Mouse (Mus musculus) adrenal gland, postnatal 14 days (tissue): ENCODE results near the gene Adar. TPM values are rescaled to one million over a fixed set of nuclear protein-coding genes. Genes with fewer than 3 reads are reported as not detected.

ENCODE experiments used
- DNase-seq: peaks from one replicate; pipeline ENCODE4 v3.0.0; 2021; ENCODE audit warnings: mixed read lengths
- total RNA-seq: library from RNA; stranded (reverse); gene quantifications from 2 replicates; pipeline ENCODE4 v1.2.3, GENCODE M21; 2021

The Adar gene
- total RNA-seq, 1 experiment from 2014 or later: 20.8 TPM

- peak; percentile 93 for DNase-seq
Measured at GRCm38 (mm10) chr3:89730350-89731331, 15.8 kb downstream of the Adar start.

GRCm38 (mm10) chr3:89732091-89732490 is 17.3 kb downstream of the Adar start:
- DNase-seq: no peak

DNA sequence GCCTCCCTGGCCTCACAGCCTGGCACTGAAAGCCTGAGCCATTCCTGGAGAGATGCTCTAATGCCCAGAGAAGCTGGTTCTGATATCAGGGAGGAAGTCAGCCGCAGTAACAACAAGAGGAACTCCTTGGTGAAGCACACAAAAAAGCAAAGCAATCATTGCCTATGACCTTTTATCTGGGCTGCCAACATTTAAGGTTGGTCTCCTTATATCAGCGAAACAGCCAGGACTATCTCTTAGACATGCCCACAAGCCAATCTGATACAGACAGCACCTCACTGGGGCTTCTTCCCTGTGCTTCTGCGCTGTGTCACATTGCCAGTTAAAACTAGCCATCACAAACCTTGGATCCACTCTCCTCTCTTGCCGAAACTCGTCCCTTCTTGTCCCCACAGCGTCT is 23.7 kb downstream of the Adar start:
- no peak for DNase-seq

GRCm38 (mm10) chr3:89752307-89752706 is 37.5 kb downstream of the Adar start:
- DNase-seq: no peak

DNA sequence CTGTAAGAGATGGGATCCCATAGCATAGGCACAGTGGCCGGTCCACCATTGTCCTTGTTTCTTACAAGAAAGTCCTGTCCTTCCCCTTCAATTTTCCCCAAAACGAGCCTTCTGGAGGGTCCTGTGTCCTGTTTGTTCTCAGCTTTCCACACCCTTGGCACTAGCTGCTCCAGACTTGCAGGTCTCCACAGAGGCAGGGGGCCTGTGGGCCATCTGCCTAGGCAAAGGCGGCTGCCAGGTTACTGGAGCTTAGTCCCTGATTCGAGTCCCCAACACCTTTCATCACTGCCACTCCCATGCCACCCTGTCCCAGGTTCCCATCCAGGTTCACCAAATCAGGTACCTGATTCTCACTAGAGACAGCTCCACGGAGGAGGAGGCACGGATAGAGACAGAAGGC is 40.5 kb downstream of the Adar start:
- no peak for DNase-seq

GRCm38 (mm10) chr3:89757851-89758250 is 43.0 kb downstream of the Adar start:
- no peak for DNase-seq

GRCm38 (mm10) chr3:89759786-89760185 is 45.0 kb downstream of the Adar start:
- DNase-seq: no peak

GRCm38 (mm10) chr3:89764119-89764724 is 49.4 kb downstream of the Adar start, which contains the start of gene Chrnb2:
Gene Chrnb2 (minus strand): TSS chr3:89764632.
- peak; percentile 90 for DNase-seq

DNA sequence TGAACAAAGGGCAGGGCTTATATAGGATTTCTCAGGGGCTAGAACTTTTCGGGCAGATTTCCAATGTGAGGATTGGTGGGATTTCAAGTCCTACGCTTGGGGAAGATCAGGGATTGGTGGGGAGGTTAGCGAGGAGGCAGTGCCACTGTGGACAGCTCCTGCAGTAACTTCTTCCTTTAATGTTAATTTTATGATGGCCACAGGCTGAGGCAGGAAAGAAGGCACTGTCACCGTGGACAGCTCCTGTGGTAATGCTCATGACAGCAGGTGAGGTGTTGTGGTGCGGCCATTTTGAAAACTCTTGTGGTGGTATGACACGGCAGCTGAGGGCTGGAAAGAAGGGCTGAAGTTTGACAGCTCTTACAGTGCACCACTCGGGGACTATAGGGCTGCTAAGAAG is 54.8 kb downstream of the Adar start:
- DNase-seq: no peak

- DNase-seq: no peak
Measured at GRCm38 (mm10) chr3:89770425-89771002, 55.7 kb downstream of the Adar start.

GRCm38 (mm10) chr3:89772588-89772967 is 57.8 kb downstream of the Adar start:
- DNase-seq: peak; percentile 89

- peak; percentile 99 for DNase-seq
Measured at GRCm38 (mm10) chr3:89772968-89773709, 58.3 kb downstream of the Adar start, which contains the start of gene Ube2q1. Gene Ube2q1 (plus strand): TSS chr3:89773616.

GRCm38 (mm10) chr3:89773740-89774211 is 59.0 kb downstream of the Adar start:
- peak; percentile 70 for DNase-seq

DNA sequence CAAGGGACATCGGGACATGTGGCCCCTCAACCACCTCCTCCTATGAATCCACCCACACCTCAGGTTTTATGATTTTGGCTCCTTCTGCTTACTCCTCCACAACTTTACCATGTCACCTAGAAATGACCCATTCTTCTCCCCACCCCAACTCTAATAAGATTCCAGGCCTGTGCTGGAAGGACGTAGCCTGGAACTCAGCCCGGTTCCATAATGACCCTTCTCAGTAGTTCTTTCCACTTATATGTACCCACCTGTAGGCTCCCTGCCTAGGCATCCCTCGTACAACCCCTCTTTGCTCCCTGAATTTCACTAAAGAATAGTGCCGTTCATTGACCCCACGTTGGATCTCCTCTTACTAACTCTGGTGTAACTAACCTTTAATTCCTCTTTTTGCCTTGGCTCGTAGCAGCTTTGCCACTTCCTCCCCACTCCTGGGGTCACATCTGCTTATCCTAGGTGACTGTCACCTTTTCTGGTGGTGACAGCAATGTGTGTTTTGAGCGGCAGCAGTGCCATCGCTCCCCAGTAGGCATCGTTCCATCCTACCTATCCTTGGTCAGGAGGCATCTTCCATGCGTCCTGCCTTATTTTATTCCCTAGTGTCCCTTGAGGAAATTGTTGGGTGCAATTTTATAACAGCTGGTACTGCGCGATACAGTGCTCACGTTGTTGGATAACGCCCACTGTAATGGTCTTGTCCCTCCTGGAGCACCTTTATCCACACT is 59.6 kb downstream of the Adar start:
- DNase-seq: no peak

DNA sequence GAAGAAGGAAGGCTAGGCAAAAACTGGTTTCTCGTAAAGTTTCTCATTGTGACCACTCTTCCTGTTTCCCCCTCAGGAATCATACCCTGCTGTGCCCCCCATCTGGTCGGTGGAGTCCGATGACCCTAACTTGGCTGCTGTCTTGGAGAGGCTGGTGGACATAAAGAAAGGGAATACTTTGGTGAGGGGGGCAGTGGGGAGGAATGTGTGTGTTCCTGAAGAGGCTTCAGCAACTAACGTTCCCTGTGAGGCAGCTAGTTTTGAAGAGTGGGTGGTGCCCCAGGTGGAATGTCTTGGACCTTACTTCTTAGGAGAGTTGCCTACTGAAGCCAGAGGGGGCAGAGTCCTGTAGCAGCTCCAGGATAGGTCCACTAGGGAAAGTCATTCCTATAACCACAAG is 61.2 kb downstream of the Adar start:
- DNase-seq: no peak

- no peak for DNase-seq
Measured at GRCm38 (mm10) chr3:89780102-89780501, 65.3 kb downstream of the Adar start.

DNA sequence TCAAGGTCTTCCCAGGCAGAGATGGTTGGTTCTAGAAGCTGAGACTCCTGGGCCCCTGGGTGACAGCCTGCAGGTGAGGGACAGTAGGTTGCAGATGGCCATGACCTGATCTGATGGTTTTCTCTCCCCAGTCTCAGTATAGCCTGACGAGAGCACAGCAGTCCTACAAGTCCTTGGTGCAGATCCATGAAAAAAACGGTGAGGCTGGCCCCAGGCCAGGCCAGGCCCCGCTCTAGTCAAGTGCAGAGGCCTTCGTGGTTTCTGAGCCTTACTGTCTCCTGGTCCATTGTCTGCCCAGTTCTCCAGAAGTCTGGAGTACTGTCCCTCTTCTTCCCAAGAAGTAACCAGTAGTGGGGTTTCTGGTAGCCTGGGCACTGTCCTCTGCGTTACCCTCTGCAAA is 66.8 kb downstream of the Adar start:
- DNase-seq: peak; percentile 41

DNA sequence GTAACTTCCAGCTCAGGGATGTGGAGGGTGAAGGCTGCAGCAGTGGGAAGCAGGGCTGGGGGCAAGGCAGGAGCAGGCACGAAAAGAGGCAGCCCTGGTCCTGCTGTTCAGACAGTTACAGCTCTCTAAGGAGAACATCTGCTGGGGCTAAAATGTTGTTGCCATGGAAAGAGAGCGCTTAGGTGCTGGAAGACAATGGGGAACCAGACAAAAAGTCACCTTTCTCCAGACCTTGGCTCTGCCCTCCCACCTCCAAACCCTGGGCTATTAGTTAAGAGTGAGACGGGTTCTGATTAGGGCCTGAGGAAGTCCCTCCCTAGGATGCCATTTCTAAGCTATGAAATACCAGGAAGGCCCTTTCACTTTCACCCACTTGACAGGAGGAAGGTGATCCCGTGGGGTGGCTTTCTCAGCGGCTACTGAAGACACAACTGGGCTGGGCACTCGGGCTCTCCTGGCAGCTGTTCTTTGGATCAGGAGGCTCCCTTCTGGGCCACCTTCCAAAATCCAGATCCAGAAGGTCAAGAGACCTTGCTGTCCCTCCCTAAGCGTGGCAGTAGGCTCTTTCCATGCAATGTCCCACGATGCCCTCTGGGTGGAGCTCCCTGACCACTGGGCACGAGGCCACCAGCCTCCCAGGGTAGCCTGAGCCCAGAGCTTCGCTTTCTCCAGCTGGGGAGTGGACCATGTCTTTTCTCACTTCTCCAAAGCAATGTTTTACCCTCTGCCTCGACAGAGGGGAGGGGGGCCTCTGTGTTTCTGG is 70.3 kb downstream of the Adar start:
- peak; percentile 95 for DNase-seq

DNA sequence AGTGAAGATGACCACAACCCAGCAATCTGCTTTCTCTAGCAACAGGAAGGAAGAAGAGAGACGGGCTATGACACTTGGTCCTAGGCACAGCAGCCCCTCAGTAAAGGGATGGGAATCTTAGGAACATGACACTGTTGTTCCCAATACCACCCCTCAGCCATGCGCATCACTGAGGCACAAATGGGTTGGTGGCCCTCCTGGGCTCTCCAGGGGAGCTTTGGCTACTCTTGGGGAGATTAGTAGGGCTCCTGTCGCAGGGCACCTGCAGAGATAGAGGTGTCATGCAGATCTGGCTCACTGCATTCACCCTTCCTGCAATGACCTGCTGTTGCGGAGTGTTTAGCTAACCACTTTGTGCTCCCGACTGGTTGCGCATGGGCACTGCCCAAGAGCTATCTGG is 71.5 kb downstream of the Adar start:
- no peak for DNase-seq

DNA sequence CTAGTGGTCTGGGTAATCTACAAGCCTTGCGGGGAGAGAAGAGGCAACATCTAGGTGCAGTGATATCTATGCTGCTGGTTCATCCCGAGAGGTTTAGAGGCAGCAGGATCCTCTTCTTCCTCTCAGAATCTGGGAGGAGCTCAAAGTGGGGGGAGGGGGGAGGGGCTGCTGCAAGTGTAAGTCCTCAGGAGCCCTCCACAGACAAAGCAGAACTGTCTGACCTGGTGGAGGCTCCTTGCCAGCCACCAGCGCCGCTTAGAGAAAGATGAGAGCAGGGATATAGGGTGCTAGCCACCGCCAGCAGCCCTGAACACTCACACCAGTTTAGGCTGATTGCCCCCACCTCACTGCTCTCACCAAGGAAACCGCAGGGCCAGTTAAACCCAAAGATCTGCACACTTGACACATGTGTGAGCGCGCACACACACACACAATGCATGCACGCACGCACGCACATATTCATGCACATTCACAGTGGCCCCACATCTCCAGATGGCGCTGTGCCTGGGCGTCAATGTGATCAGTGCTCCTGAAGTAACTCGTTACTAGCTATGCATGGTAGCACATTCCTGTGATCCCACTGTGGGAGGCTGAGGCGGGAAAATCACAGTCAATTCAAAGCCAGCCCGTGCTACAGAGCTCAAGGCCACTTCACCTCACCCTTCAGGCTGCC is 74.0 kb downstream of the Adar start:
- DNase-seq: no peak
